Mouse (Mus musculus): ENCODE data around the gene Xlr5b.
"Not testable (repeated sequence)": the region's sequence is repeated elsewhere in the genome, so short reads cannot be mapped to it uniquely, and the experiment has no call there.

DNA sequence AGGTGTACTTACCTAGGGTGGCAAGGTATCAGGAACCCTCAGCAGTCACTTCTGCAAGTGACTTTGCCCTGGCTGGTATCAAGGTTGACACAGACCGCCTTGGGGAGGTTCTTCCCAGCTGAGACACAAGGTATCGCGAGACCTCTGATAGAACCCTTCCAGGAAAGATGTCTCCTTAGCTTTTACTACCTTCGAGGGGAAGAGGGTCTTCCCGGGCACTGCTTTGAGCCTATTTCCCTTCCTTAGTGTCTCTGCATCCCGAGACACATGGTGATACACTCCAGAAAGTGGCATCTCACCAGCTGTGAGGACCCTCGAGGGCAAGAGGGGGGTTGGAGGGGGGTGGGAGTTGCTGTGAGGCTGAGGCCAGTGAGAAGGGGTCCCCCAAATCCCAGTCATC lies 754 bp downstream of the Xlr5b start, which contains the start of gene DXBay18:
- TF ChIP-seq CTCF (IDR thresholded peaks at IDR 0.05; ENCODE audit: borderline replicate concordance, insufficient read depth, low read depth, low read length); POLR2A (IDR thresholded peaks at IDR 0.05; ENCODE audit: borderline replicate concordance, insufficient read depth, low read length): not testable (repeated sequence)
